Mouse (Mus musculus) gastrocnemius, postnatal 36 days (tissue): ENCODE data around the gene Chtf18. TPM values are rescaled to one million over a fixed set of nuclear protein-coding genes. Genes with fewer than 3 reads are reported as not detected.

Experiments used
- DNase-seq, 2 experiments: peaks; one replicate each; pipeline ENCODE4 v3.0.0; 2022
- intact Hi-C: fragments of 180-260 bp; cut with DNase I; formaldehyde crosslinking; loops from one replicate; pipeline ENCODE4 v1.15.1; 2025
- microRNA-seq, 2 experiments: library from miRNA; unstranded; fragments of <30 nt; microRNA quantifications; one replicate each; pipeline ENCODE4 v1.2.0; 2021
- total RNA-seq, 2 experiments: library from RNA; stranded (reverse); gene quantifications; 2 replicates each; pipeline ENCODE4 v1.2.3; 2021

The Chtf18 gene
- total RNA-seq, 2 experiments from 2014 or later = 0.41 to 0.49 TPM

DNA sequence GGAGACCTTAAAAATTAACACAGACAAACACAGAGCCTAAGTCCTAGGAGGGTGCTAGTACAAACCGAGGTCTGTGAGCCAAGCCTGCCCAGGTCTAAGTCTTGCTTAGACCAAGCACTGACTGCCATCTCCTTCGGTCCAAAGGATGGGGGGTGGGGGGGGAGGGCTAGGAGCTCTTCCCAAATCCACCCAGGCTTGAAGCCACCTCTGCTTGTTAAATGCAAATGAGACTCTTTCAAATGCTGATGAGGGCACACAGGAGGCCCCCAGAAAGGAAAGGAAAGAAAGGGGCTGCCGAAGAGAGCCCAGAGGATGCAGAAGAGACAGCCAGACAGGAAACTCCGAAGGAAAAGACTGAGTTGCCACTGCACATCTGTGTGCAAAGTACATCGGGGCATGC is 47.4 kb downstream of the Chtf18 start:
- DNase-seq = no peak
- intact Hi-C loops = no loop called here

DNA sequence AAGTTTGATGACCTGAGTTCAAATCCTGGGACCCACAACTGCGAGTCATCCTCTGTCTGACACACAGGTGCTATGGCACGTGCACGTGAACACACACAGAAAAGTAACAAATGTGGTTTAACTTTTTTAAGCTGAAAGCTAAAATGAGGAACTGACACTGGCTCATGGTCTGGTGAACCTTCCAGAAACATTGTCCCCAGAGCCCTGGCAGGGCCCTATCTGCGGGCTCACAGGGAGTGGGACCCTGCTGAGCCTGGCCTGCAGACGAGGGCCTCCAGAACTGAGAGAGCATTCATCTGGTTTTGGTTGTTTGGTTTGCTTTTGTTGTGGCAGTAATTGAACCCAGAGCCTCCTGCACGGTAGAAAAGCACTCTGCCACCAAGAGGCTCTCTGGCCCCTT is 49.2 kb downstream of the Chtf18 start:
- no peak for DNase-seq
- intact Hi-C loops = no loop called here

DNA sequence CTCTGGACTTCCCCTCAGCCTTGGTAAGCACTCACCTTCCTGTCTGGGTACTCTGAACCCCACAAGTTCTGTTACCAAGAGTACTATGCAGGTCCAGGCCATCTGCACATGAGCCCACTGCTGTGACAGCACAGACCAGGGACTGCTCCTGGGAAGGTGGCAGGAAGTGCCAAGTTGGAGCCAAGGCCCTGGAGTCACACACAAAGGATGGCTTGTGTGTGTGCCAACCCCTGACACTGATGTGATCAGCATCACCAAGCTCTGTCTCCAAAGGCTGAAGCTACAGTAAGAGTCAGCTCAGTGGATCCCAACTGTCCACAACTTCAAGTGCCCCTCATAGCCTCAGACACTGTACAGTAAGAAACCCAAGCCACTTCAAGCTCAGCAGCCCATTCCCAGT is 54.2 kb downstream of the Chtf18 start:
- no peak for DNase-seq
- intact Hi-C loops = no loop called here

Small RNA genes lying within 50 kb of the gene (microRNA-seq; reads per million reads assigned to microRNA genes)
- gene Gm25083 = 0 reads per million in 2 experiments

Other genes starting within 250 kb of the Chtf18 start
- not detected for gene Sstr5, start 230.1 kb downstream of the Chtf18 start, total RNA-seq
- 1 to 10 TPM; 1.9 to 2.0 TPM for gene Sox8, start 156.7 kb downstream of the Chtf18 start, total RNA-seq
- 10 to 100 TPM; 13.1 to 13.9 TPM for gene Lmf1, start 148.3 kb downstream of the Chtf18 start, total RNA-seq
- not detected for gene Gng13, start 10.2 kb downstream of the Chtf18 start, total RNA-seq
- 1 to 10 TPM; 2.5 to 3.1 TPM for gene Rpusd1, start 251 bp upstream of the Chtf18 start, total RNA-seq
- not detected for gene Mslnl, start 8.6 kb upstream of the Chtf18 start, total RNA-seq
- gene Msln, start 27.0 kb upstream of the Chtf18 start, total RNA-seq = under 1 TPM in 1 of 2 experiments, not detected in 1; 0.44 TPM
- 10 to 100 TPM; 26.0 to 30.5 TPM for gene Narfl, start 46.4 kb upstream of the Chtf18 start, total RNA-seq
- gene Haghl, start 58.3 kb upstream of the Chtf18 start, total RNA-seq = 10 to 100 TPM in 1 of 2 experiments, 1 to 10 TPM in 1; 8.7 to 10.1 TPM
- not detected for gene Ccdc78, start 59.2 kb upstream of the Chtf18 start, total RNA-seq
- 10 to 100 TPM; 34.8 to 38.9 TPM for gene Fam173a, start 65.5 kb upstream of the Chtf18 start, total RNA-seq
- gene AC134908.4, start 68.2 kb upstream of the Chtf18 start, total RNA-seq = not detected
- gene Metrn, start 69.7 kb upstream of the Chtf18 start, total RNA-seq = 10 to 100 TPM; 48.4 to 50.8 TPM
- gene Fbxl16, start 81.7 kb upstream of the Chtf18 start, total RNA-seq = 1 to 10 TPM; 1.2 to 1.5 TPM
- 1 to 10 TPM; 8.9 to 9.3 TPM for gene Wdr24, start 96.2 kb upstream of the Chtf18 start, total RNA-seq
- 10 to 100 TPM; 13.4 to 13.6 TPM for gene Jmjd8, start 101.4 kb upstream of the Chtf18 start, total RNA-seq
- 10 to 100 TPM; 85.4 to 86.0 TPM for gene Stub1, start 106.0 kb upstream of the Chtf18 start, total RNA-seq
- gene Rhbdl1, start 109.9 kb upstream of the Chtf18 start, total RNA-seq = 10 to 100 TPM; 23.2 to 27.7 TPM
- 10 to 100 TPM; 18.6 to 19.2 TPM for gene Gm20683, start 114.3 kb upstream of the Chtf18 start, total RNA-seq
- 10 to 100 TPM; 63.4 to 68.4 TPM for gene Rhot2, start 117.4 kb upstream of the Chtf18 start, total RNA-seq
- gene Wdr90, start 134.1 kb upstream of the Chtf18 start, total RNA-seq = 1 to 10 TPM in 1 of 2 experiments, under 1 TPM in 1; 0.39 to 1.6 TPM
- 100 to 1,000 TPM in 1 of 2 experiments, 10 to 100 TPM in 1; 87.2 to 102 TPM for gene Mcrip2, start 141.3 kb upstream of the Chtf18 start, total RNA-seq
- 10 to 100 TPM; 28.9 to 32.2 TPM for gene Mettl26, start 147.7 kb upstream of the Chtf18 start, total RNA-seq
- gene Wfikkn1, start 153.4 kb upstream of the Chtf18 start, total RNA-seq = under 1 TPM; 0.59 to 0.69 TPM
- 10 to 100 TPM in 1 of 2 experiments, 1 to 10 TPM in 1; 8.5 to 10.8 TPM for gene Rab40c, start 192.3 kb upstream of the Chtf18 start, total RNA-seq
- 10 to 100 TPM; 24.1 to 27.4 TPM for gene Pigq, start 217.5 kb upstream of the Chtf18 start, total RNA-seq
- not detected for gene Nhlrc4, start 217.5 kb upstream of the Chtf18 start, total RNA-seq
- gene A930017K11Rik, start 225.1 kb upstream of the Chtf18 start, total RNA-seq = not detected